ENCODE assay signal across 9 mouse cellular contexts in the genomic region with DNA sequence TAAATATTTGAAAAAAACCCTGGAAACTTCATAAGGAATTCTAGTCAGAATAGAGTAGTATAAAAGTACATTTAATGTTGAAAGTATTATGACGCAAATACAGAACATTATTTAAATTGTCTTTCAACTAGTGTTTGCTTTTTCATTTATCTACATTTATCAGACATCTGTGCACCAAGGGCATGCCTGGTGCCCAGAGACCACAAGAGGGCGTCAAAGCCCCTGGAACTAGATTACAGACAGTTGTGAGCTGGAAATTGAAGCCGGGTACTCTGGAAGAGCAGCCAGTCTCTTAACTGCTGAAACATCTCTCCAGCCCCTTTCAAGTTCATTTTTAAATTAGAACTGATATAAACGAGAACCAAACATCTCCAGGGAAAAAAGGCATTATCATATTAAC. TPM values are rescaled to one million over a fixed set of nuclear protein-coding genes. Genes with fewer than 3 reads are reported as not detected.
DNase-seq lines count a peak whose midpoint lies in the region; ATAC-seq and TF ChIP-seq lines count a peak whose summit lies in the region.
"Had no signal": no experiment of that assay in that cellular context is flagged by ENCODE, and none has a peak within 500 bp of the region (broad histone marks: within the 10 kb centered on the region; RNA-seq: fewer than 3 reads in every experiment).

No protein-coding gene starts in this region.

- peak; percentile 61 for TF ChIP-seq CTCF in E14TG2a.4 (conservative IDR thresholded peaks at IDR 0.05; ENCODE audit: low read length)

- peaks cover 4% of the 10 kb centered on the region for H3K36me3 ChIP-seq in hindbrain, embryonic 11.5 days (ENCODE audit: control insufficient read depth, insufficient read depth, low read length)
- peaks cover 39% of the 10 kb centered on the region for H3K36me3 ChIP-seq in hindbrain, embryonic 12.5 days
- peaks cover 90% of the 10 kb centered on the region for H3K36me3 ChIP-seq in E14TG2a.4 (ENCODE audit: insufficient read depth, low read length)

- H3K4me1 ChIP-seq in hindbrain, embryonic 11.5 days (replicated peaks; ENCODE audit: control insufficient read depth, insufficient read depth, low read length), result no peaks in the 10 kb centered on the region
- H3K4me1 ChIP-seq in hindbrain, embryonic 12.5 days, result no peaks in the 10 kb centered on the region
- H3K4me1 ChIP-seq in E14TG2a.4 (replicated peaks; ENCODE audit: low read depth, low read length), result peaks cover 56% of the 10 kb centered on the region
- H3K4me1 ChIP-seq: embryonic facial prominence, embryonic 12.5 days had no signal

- intact Hi-C loops in gastrocnemius, postnatal 14 days (cut with DNase I; ENCODE audit: low total_unique reads), result no loop called here

- H3K27ac ChIP-seq in hindbrain, embryonic 11.5 days (ENCODE audit: low read depth, low read length), result no peak overlapping the region
- H3K27ac ChIP-seq in hindbrain, embryonic 12.5 days, result no peak overlapping the region
- H3K27ac ChIP-seq: embryonic facial prominence, embryonic 12.5 days; neural tube, embryonic 13.5 days had no signal

- H3K4me2 ChIP-seq in hindbrain, embryonic 11.5 days (replicated peaks; ENCODE audit: low read depth, low read length), result no peak overlapping the region
- H3K4me2 ChIP-seq in hindbrain, embryonic 12.5 days (replicated peaks), result no peak overlapping the region
- H3K4me2 ChIP-seq: embryonic facial prominence, embryonic 12.5 days; neural tube, embryonic 13.5 days had no signal

- H3K9me3 ChIP-seq in hindbrain, embryonic 11.5 days (ENCODE audit: control insufficient read depth, low read length), result no peaks in the 10 kb centered on the region
- H3K9me3 ChIP-seq in hindbrain, embryonic 12.5 days (replicated peaks), result no peaks in the 10 kb centered on the region
- H3K9me3 ChIP-seq in E14TG2a.4 (ENCODE audit: low read length), result peaks cover 7% of the 10 kb centered on the region
- H3K9me3 ChIP-seq: embryonic facial prominence, embryonic 12.5 days; neural tube, embryonic 13.5 days had no signal

- no peak for ATAC-seq in hindbrain, embryonic 11.5 days (ENCODE audit: low FRiP score)
- no peak for ATAC-seq in hindbrain, embryonic 12.5 days (ENCODE audit: low FRiP score)

- 55% methylated on average over 4 of the region's 4 CpGs for WGBS in hindbrain, embryonic 11.5 days
- 56% methylated on average over 4 of the region's 4 CpGs for WGBS in hindbrain, embryonic 12.5 days

- peak; percentile 64 for DNase-seq in hindbrain, embryonic 11.5 days (ENCODE audit: low spot score)
- DNase-seq in 416B (ENCODE audit: low read depth), result peak; percentile 48
- peak; percentile 28 for DNase-seq in gastrocnemius, postnatal 14 days
- DNase-seq in retina, embryonic 14.5 days (ENCODE audit: low spot score), result peak; percentile 74
- DNase-seq in frontal cortex, postnatal 10 days (ENCODE audit: low spot score in 2 of 2), result no peak

- no peak overlapping the region for H3K9ac ChIP-seq in hindbrain, embryonic 11.5 days (ENCODE audit: low read depth, low read length)
- no peak overlapping the region for H3K9ac ChIP-seq in hindbrain, embryonic 12.5 days
- H3K9ac ChIP-seq: embryonic facial prominence, embryonic 12.5 days; neural tube, embryonic 13.5 days had no signal

- no peak overlapping the region for H3K4me3 ChIP-seq in hindbrain, embryonic 11.5 days (ENCODE audit: low read depth, low read length)
- no peak overlapping the region for H3K4me3 ChIP-seq in hindbrain, embryonic 12.5 days
- H3K4me3 ChIP-seq in E14TG2a.4 (replicated peaks; ENCODE audit: low read length), result no peak overlapping the region
- H3K4me3 ChIP-seq: embryonic facial prominence, embryonic 12.5 days; neural tube, embryonic 13.5 days had no signal

- H3K27me3 ChIP-seq in hindbrain, embryonic 11.5 days (ENCODE audit: control insufficient read depth, insufficient read depth, low read length), result no peaks in the 10 kb centered on the region
- no peaks in the 10 kb centered on the region for H3K27me3 ChIP-seq in hindbrain, embryonic 12.5 days
- no peaks in the 10 kb centered on the region for H3K27me3 ChIP-seq in E14TG2a.4 (ENCODE audit: insufficient read depth, low read length)
- H3K27me3 ChIP-seq: embryonic facial prominence, embryonic 12.5 days; neural tube, embryonic 13.5 days had no signal

RNA-seq across cellular contexts. Expression of a gene that starts 23.0 kb away (rescaled TPM):
- 47.6 and 47.7 TPM in 2 replicates for polyA plus RNA-seq in hindbrain, embryonic 11.5 days (2014; fragmentation: Nextera tagmentation; extraction: Ambion mirVana)
- polyA plus RNA-seq in hindbrain, embryonic 12.5 days (2016; fragmentation: Nextera tagmentation; extraction: Ambion mirVana), result 49.3 and 50.9 TPM in 2 replicates
- 10 to 100 TPM; 25.3 to 25.8 TPM for total RNA-seq in gastrocnemius, postnatal 14 days (2021)

Comparison
In these comparisons a context has a peak if more than half of its experiments do, and no peak if none do; other contexts are left out.
1. DNase-seq: peak in hindbrain, embryonic 11.5 days (single experiment), 416B (single experiment), gastrocnemius, postnatal 14 days (single experiment) and retina, embryonic 14.5 days (single experiment); none in frontal cortex, postnatal 10 days (0 of 2).